Mouse (Mus musculus) adrenal gland, postnatal 25 days (tissue): Measurements from ENCODE around the gene Rspry1. TPM values are rescaled to one million over a fixed set of nuclear protein-coding genes. Genes with fewer than 3 reads are reported as not detected.

Experiments
- DNase-seq: peaks from one replicate; pipeline ENCODE4 v3.0.0; 2021; ENCODE audit warnings: mixed read lengths
- total RNA-seq: library from RNA; stranded (reverse); gene quantifications from 2 replicates; pipeline ENCODE4 v1.2.3, GENCODE M21; 2021

The Rspry1 gene
- total RNA-seq, 1 experiment from 2014 or later, result 22.6 TPM

DNA sequence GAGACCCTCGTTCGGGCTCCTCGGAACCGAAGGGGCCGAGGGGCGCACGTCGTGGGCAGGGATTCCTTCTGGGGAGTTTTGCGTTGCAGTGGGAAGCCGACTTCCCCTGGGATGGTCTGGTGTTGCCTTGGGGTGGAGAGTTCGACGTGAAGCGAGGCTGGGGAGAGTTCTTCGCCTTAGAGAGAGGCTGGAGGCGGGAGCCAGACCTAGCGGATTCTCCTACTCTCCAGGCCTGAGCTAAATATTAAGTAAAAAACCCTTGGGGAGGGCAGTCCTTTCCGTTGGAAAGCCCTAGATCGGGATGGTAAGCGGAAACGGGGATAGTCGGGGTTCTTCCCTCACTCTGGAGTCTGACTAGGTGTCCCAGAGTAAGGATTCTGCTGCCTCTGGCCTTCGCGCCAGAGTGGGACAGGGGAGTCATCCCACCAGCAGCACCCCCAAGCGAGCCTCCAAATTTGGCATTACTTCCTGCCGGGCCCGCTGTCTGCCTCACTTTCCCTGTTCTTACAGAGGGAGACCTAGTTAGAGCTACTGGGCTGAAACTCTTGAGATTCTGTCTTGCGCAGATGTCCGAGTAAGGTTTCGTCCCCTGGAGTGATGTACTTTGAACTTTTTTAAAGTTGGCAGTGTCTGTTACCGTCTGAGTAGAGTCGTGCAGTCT lies 864 bp downstream of the Rspry1 start:
- peak; percentile 19 for DNase-seq

DNA sequence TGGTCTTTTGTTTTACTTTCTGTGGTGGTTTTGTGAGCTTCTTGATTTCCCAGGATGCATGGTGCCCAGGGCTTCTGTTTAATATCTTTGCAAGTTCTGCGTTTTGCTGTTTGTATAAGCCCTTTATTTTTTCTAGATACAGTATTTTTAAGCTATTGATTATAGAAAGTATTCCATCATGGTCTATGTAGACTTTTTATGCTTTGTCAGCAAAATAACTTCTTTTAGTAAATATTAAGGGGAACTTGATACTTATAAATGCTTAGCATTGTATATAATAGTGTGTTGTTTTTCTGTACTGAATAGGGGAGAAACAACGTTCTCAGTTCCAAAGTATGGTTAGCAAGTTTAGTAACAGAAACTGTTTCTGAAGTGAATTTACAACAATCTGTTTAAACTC lies 2.3 kb downstream of the Rspry1 start:
- no peak for DNase-seq

DNA sequence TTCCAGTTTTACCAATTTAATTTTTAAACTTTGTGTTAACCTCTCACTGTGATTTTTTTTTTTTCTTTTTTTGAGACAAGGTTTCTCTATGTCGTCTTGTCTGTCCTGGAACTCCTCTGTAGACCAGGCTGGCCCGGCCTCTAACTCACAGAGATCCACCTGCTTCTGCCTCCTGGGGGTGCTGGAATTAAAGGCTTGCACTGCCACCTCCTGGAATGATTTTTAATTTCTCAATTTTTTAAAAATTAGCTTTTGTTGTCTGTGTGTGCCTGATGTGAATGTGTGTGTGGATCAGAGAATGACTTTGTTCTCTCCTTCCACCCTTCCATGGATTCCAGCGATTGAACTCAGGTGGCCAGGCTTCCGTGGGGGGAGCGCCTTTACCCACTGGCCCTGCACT lies 5.3 kb downstream of the Rspry1 start:
- no peak for DNase-seq

DNA sequence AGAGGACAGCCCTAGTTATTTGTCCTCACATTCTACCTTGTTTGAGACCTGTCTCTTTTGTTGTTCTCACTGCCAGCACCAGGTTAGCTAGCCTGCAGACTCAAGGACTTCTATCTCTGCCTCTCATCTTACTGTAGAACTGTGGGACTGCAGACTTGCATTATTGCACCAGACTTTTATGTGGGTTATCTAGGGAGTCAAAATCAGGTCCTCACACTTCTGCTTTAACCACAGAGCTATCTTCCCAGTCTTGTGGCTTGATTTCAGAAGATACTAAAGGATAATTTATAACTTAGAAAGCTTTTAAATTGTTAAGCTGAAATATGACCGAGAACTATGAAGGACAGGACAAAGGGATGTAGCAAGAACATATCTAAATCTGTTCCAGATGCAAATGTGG lies 23.1 kb downstream of the Rspry1 start:
- DNase-seq, result no peak

DNA sequence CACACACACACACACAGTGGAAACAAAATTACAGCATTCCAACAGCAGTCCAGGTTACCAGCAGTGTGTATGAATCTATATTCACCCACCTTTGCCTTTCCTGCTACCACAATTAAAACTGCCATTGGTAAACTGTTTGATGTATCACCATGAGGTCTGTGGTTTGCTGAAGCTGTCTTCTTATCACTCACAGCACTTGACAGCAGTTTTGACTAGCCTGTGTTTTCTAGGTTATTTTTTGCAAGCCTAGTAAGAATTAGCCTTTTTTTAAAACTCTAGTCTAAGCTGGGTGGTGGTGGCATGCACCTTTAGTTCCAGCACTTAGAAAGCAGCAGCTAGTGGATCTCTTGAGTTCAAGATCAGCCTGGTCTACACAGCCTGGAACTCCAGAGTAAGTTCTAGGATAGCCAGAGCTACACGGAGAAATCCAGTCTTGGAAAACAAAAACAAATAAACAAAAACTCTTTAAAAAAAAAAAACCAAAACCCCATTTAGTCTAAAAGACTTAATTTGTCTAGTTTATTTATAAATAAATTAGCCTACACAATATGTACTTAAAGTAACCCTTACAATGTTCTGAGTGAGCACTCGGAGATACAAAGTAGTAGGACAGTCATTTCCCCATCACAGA lies 31.9 kb downstream of the Rspry1 start:
- no peak for DNase-seq

DNA sequence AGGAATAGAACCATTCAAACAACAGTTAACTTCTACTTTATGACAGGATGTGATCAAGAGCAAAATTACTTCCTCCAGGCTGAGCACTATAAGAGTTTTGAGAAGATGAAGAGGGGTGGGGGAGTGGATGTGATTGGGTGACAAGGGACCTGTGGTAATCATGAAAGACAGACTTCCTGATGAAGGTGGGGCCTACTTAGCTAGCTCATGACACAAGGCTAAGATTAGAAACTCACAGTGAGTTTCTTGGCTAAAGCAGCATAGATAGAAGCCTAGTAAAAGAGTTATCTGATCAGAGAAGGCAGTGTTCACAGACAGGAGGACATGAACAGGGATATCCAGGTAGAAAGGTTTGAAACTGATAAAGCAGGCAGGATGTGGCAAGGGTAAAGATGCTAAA lies 32.5 kb downstream of the Rspry1 start:
- DNase-seq, result no peak

DNA sequence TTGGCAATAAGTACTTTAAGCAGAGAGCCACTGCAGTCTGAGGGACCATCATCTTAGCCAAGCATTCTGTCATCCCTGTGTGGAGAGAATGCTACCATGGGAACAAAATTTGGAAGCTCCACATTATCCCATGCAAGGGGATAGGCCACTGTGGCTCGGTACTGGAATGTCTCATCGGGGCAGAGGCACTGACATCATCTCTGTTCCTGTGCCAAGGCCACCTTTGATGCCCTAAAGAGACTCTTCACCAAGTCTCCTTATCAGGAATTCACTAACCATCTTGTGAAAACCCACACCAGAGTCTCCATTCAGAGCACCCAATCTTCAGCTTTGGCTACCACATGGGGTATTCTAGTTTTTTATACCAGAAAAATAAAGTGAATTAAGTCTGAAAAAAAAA lies 39.4 kb downstream of the Rspry1 start:
- peak; percentile 36 for DNase-seq

DNA sequence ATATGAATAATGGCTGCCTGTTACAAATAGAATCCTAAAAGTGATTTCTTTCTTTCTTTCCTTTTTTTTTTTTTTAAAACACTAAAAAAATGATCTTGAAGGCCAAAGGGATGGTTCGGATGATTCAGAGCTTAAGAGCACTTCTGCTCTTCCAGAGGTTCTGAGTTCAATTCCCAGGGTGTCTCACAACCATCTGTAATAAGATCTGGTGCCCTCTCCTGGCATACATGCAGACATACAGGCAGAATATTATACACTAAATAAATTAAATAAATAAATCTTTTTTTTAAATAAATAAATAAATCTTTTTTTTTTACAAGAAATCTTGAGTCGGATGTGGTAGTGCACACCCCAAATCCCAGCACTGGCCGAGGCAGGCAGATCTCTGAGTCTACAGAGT lies 40.2 kb downstream of the Rspry1 start:
- DNase-seq, result no peak

DNA sequence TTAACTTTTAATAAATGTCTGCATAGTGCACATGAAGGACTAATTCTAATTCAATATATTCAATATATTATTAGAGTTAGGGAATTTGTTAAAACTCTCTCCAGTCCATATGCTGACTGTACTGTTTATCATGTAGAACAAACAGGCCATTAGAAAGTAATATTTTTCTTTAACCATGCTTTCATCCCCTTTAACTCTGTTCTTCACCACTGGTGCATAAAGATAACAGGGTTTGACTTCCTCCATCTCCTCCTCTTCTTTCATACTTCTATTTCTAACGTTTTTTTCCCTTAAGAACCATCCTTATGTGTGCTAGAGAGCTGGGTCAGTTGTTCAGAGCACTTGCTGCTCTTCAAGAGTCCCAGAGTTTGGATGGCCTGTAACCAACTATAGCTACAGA lies 43.5 kb downstream of the Rspry1 start:
- no peak for DNase-seq

DNA sequence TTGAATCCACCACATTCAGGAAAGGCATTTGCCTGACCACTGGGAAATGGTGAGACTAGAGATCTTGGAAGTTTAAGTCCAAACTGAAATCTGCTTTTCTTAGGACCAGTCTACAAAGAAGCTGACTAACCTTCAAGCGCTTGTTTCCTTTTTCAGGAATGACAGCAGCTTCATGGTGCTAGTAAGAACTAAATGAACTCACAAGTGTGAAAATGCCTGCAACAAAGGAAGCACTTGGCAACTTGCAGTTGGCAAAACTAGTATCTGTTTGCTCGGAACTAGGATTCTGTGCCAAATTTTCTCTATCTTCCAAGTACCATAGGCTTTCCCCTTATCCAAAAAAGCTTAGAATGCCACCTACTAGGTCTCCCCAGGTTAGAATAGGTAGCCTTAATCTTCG lies 44.4 kb downstream of the Rspry1 start:
- no peak for DNase-seq

DNA sequence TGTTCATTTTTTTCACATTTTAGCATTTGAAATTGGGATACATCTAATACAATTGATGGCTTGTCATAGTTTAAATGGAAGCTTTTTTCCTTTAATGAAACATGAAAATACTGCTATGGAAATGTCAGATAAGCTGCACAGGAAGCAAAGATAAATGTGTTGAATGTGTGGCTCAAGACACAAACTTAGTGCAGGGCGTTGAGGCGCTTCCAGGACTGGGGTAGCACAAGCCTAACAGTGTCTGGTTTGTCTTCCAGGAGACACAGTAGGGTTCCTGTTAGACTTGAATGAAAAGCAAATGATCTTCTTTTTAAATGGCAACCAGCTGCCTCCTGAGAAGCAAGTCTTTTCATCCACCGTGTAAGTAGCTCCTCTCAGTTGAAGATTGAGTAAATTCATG lies 47.8 kb downstream of the Rspry1 start:
- no peak for DNase-seq

DNA sequence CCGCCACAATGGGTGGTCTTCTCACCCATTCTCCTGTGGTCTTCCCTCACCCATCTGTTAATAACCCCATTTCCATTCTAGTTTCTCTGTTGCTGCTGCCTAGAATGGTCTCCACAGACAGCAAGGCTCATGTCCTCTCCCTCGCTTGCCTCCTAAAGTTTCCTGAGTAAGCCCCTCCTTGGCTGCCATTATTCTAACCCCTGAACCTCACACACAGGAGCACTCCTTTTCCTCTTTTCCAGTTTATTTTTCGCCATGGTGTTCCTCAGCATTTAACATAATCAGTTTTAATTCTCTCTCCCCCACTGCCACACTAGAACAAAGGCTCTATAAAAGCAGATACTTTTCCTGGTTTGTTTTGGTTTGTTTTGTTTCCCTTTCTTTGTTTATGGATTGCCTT lies 51.2 kb downstream of the Rspry1 start:
- no peak for DNase-seq

DNA sequence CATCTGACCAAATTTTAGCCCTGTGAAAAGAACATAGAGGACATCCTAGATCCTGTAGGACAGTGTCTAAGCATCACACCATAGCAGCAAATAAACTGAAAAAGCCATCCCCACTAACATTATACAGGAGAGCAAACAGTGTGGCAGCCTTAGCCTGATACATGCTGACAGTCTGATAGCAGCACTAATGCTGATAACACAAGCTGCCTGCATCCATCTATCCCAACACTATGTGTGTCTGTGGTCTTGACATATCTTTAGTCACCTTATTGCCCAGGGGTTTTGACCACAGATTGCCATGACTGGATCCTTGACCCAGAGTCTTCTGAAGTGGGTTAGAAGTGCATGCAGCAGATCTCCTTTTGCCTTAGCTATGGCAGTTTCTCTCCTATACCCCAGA lies 53.3 kb downstream of the Rspry1 start:
- no peak for DNase-seq

DNA sequence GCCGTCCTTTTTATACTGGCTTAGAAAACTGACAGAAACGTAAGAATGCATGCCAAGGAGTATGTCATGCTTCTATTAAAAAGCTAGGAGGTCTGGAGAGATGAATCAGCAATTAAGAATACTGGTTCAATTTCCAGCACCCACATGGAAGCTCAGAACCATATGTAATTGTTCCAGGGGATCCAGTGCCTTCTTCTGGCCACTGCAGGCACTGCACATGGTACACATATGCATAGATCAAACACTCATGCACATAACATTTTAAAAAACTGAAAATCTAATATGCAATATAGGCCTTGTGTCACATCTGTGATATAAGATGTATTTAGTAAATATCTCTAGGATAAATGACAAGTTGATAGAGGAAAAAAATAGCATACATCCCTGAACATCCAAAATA lies 56.3 kb downstream of the Rspry1 start:
- no peak for DNase-seq

DNA sequence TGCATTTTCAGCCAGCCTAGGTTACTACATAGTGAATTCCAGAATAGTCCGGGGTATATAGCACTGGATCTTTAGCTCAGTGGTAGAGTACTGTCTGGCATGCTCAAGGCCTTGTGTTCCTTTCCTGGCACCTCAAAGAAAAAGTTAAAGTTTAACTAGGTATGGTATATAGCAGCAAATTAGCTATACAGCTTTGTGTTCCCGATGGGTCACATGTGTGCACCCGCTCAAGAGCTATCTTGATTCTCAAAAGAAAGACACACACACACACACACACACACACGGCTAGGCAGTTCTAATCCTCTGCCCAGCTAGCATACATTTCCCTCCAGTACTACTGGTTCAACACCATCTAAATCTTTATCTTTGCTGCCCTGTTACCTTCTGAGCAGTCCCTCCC lies 58.7 kb downstream of the Rspry1 start:
- no peak for DNase-seq

DNA sequence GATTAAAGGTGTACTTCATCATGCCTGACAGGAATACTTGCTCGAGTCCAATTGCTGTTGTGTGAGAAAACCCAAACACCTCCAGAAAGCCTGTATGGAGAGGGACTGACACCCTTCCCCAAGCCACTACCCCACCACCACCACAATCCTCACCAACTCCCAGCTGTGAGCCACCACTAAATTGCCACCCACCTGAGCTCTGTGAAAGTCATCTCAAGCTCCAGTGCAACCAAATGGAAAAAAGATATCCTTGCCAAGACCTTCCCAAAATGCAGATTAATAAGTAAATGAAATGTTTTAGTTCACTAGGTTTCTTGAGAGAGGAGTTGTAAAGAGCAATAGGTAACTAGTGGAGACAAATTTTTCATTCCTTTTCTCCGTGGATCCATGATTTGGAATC lies 63.0 kb downstream of the Rspry1 start:
- no peak for DNase-seq

DNA sequence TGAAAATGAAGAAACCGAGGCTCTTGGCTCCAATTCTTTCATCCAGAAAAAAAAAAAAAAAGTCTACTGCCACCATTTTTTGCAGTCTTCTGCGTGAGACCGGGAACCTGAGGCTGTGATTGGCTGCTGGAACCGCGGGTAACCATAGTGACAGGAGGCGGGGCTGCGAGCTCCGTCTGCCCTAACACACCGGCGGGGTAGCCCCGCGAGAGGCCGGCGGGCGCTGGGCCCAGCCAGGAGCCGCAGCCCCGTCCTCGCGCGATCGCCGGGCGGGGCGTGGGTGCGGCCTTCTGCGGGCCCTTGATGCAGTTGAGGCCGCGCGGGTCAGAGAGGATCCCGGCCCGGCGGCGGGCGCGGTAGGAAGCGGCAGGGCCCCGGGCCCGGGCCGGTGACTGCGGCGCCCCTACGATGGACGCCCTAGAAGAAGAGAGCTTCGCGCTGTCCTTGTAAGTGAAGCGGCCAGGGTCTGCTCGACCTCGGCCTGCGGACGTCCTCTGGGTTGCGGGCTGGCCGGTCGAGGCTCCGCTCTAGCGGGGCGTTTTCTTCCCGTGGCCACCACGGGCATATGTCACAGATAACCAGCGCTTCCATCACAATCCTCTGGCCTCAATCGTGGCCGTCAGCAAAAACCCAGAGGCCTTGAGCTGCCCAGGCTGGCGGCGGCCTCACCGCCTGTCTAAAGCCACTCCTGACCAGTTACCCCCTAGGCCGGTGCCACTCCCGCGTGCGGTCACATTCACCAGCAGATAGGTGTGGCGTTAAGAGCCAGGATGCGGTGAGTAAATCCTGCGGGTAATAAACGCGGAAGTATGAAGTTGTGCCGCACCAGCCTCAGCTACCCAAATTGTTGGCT lies 64.9 kb downstream of the Rspry1 start, which contains the start of gene Arl2bp:
Arl2bp (plus strand) TSS at position 145 of the 853 bp plus-strand sequence.
- peak; percentile 95 for DNase-seq

DNA sequence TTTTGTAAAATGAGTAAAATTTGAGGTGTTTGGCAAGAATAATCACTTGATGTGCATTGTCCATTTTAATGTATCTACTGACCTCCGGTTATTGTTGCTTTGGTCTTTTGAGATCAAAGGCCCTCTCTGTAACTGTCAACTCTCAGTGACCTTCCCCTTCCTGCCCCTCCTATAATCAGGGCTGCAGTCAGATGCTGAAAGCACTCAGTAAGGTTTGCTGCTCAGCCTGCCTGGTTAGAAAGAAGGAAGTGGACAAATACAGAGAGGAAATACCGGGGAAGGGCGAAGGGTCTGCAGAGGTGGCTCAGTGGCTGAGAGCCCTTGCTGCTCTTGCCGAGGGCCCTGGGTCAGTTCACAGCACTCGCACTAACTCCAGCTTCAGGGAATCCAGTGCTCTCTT lies 72.6 kb downstream of the Rspry1 start:
- DNase-seq, result no peak

DNA sequence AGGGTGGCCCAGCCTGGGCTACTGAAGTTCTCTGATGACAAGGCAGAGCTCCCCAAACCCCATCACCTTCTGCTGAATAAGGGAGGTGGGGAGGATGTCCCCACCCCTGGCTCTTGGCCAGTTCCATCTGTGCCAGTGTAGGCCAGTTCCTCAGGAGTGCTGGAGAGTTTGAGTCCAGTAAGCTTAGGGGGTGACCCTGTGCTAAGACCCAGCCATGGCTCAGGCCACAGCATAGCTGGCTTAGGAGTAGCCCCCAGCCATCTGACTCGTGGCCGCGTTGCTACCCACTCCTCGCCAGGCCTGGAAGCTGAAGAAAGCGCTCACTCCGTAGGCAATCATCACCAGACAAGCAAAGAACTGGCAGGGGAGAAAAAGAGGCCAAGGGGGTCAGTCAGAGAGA lies 74.2 kb downstream of the Rspry1 start:
- no peak for DNase-seq

DNA sequence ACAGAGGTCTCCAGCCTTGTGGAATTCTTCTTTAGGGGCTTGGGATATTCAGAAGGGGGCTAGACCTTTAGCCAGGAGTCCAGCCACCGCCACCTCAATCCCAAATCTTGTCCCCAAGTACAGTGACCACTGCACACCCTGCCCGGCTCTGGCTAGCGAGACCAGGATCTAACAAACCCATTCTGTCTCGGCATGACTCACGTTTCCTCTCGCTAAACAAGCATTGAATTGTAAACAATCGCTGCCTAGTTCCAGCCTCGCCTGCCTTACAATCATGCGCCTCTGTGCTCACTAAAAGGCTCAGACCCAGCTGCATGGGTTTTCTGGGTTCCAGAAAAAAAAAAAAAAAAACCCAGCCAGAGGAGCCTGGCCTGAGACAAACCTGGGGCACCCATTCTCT lies 76.8 kb downstream of the Rspry1 start:
- DNase-seq, result no peak

DNA sequence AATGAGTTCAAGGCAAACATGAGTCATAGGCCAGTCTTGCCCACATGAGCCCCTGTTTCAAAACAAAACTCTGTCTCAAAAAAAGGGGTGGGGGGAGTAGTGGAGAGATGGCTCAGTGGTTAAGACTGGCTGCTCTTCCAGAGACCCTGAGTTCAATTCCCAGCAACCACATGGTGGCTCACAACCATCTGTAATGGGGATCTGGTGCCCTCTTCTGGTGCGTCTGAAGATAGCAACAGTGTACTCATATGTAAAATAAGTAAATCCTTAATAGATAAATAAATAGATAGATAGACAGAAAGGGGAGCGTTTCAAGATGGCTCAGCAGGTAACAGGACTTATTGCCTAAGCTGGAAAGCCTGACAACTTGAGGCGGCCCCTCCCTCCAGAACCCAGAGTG lies 78.7 kb downstream of the Rspry1 start:
- no peak for DNase-seq

DNA sequence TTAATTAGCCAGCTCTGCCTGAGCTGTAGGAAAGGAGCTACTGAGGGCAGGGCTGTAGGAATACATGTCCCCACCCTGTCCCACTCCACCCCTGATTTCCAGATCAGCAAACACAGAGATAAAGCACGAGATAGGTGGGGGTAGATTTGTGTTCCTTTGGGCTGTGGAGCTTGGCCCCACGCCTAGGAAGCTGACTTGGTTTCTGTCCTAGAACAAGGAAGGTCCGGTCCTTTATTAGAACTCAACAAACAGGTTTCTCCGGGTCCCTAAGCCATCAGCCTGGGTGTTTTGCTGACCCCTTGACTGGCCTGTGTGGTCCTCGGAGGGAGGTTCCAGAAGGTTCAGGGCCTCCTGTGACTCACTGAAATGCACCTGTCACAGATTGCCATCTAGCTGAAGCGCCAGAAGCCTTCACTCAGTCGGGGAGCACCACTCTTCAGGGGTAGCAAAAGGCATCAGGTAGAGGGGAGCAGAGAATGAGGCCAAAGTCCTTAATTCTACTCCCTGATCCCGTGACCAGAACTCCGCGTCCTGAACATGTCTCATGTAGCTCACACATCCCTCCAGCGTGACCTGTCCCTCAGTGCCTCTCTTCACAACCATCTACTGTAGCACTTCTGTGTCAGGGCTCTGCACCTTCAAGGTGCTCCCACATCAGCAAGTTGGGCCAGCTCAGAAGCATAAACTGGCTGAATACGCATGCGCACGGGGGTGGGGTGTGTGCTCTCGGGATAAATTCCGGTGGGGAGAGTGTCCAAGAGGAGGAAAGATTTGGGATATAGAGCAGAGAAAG lies 81.2 kb downstream of the Rspry1 start:
- DNase-seq, result no peak

DNA sequence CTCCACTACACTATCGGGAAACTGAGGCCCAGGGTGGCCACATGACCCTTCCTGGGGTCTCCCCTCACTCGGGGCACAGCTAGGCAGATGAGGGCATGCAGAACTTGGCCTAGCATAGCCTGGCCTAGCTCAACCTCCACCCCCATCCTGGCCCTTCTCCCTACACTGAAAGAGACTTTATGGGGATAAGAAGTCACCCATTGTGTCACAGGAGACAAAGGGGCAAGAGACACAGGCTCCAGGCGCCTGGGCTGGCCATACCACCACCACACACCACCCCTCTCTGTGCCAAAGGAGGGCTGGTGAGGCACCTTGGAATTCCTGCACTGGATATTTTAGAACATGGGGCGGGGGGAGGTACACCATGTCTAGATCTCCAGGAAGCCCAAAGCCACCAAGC lies 82.5 kb downstream of the Rspry1 start:
- DNase-seq, result no peak
